Comparison of ENCODE assay signal across 24 mouse cellular contexts in the genomic region with DNA sequence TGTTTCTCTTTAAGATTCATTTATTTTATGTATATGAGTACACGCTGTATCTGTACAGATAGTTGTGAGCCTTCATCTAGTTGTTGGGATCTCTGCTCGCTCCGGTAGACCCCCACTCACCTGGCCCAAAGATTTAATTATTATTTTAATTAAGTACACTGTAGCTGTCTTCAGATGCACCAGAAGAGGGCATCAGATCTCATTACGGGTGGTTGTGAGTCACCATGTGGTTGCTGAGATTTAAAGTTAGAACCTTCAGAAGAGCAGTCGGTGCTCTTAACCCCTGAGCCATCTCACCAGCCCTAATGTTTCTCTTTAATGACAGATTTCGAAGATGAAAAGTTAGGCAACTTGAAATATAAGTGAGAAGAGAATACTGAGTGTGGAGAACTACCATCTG. TPM values are rescaled to one million over a fixed set of nuclear protein-coding genes. Genes with fewer than 3 reads are reported as not detected.
DNase-seq lines count a peak whose midpoint lies in the region; ATAC-seq and TF ChIP-seq lines count a peak whose summit lies in the region.
"Had no signal": no experiment of that assay in that cellular context is flagged by ENCODE, and none has a peak within 500 bp of the region (broad histone marks: within the 10 kb centered on the region; RNA-seq: fewer than 3 reads in every experiment).

No protein-coding gene starts in this region.

- H3K4me1 ChIP-seq in forebrain, postnatal 0 days (ENCODE audit: insufficient read depth): no peaks in the 10 kb centered on the region
- no peaks in the 10 kb centered on the region for H3K4me1 ChIP-seq in forebrain, embryonic 14.5 days (ENCODE audit: control insufficient read depth, insufficient read depth, low read length)
- H3K4me1 ChIP-seq in midbrain, embryonic 10.5 days: no peaks in the 10 kb centered on the region
- H3K4me1 ChIP-seq: embryonic facial prominence, embryonic 12.5 days; hindbrain, embryonic 15.5 days; limb, embryonic 10.5 days; lung, embryonic 15.5 days; midbrain, embryonic 12.5 days had no signal

- H3K9me3 ChIP-seq in forebrain, postnatal 0 days (ENCODE audit: low read length): no peaks in the 10 kb centered on the region
- H3K9me3 ChIP-seq in forebrain, embryonic 14.5 days (replicated peaks; ENCODE audit: control insufficient read depth, low read length): no peaks in the 10 kb centered on the region
- no peaks in the 10 kb centered on the region for H3K9me3 ChIP-seq in midbrain, embryonic 10.5 days (replicated peaks)
- H3K9me3 ChIP-seq: embryonic facial prominence, embryonic 12.5 days; G1E; hindbrain, embryonic 15.5 days; limb, embryonic 10.5 days; lung, embryonic 15.5 days; midbrain, embryonic 12.5 days had no signal

- H3K27ac ChIP-seq in forebrain, postnatal 0 days (ENCODE audit: low read depth, low read length): no peak overlapping the region
- H3K27ac ChIP-seq in forebrain, embryonic 14.5 days (ENCODE audit: low read depth, low read length): no peak overlapping the region
- no peak overlapping the region for H3K27ac ChIP-seq in layer of hippocampus, adult 2 months
- H3K27ac ChIP-seq in midbrain, embryonic 10.5 days (replicated peaks): no peak overlapping the region
- H3K27ac ChIP-seq: embryonic facial prominence, embryonic 12.5 days; hindbrain, embryonic 15.5 days; limb, embryonic 10.5 days; lung, embryonic 15.5 days; macrophage; midbrain, embryonic 12.5 days had no signal

- H3K4me2 ChIP-seq in forebrain, postnatal 0 days (ENCODE audit: low read depth): no peak overlapping the region
- H3K4me2 ChIP-seq in forebrain, embryonic 14.5 days (ENCODE audit: low read length): no peak overlapping the region
- H3K4me2 ChIP-seq: embryonic facial prominence, embryonic 12.5 days; hindbrain, embryonic 15.5 days; liver, embryonic 11.5 days; lung, embryonic 15.5 days; midbrain, embryonic 12.5 days had no signal

- WGBS in forebrain, postnatal 0 days: 89% methylated on average over 6 of the region's 6 CpGs
- 91% methylated on average over 6 of the region's 6 CpGs for WGBS in forebrain, embryonic 14.5 days
- WGBS in midbrain, embryonic 10.5 days: 91% methylated on average over 6 of the region's 6 CpGs

- peaks cover 32% of the 10 kb centered on the region for H3K36me3 ChIP-seq in forebrain, postnatal 0 days (ENCODE audit: insufficient read depth)
- H3K36me3 ChIP-seq in forebrain, embryonic 14.5 days (ENCODE audit: control insufficient read depth, insufficient read depth, low read length): peaks cover 30% of the 10 kb centered on the region
- H3K36me3 ChIP-seq in midbrain, embryonic 10.5 days: peaks cover 77% of the 10 kb centered on the region
- H3K36me3 ChIP-seq: G1E had no signal

- ATAC-seq in forebrain, postnatal 0 days: no peak
- ATAC-seq in forebrain, embryonic 14.5 days: no peak
- peak; percentile 47 for ATAC-seq in CD4-positive, CD25-positive, alpha-beta regulatory T cell, adult 4 months

- no peak overlapping the region for H3K4me3 ChIP-seq in forebrain, postnatal 0 days (ENCODE audit: low read depth, low read length)
- H3K4me3 ChIP-seq in forebrain, embryonic 14.5 days (ENCODE audit: low read depth, low read length): no peak overlapping the region
- no peak overlapping the region for H3K4me3 ChIP-seq in layer of hippocampus, adult 2 months
- H3K4me3 ChIP-seq in midbrain, embryonic 10.5 days: no peak overlapping the region
- H3K4me3 ChIP-seq: embryonic facial prominence, embryonic 12.5 days; hindbrain, embryonic 15.5 days; limb, embryonic 10.5 days; lung, embryonic 15.5 days; midbrain, embryonic 12.5 days; myocyte had no signal

- TF ChIP-seq CTCF in forebrain, postnatal 0 days (IDR thresholded peaks at IDR 0.05; ENCODE audit: low read depth): 0 out of 2 replicates have a peak, but pooled peaks have one; percentile 11
- TF ChIP-seq CTCF in layer of hippocampus, adult 2 months (conservative IDR thresholded peaks at IDR 0.05): peak; percentile 60

- no peak for DNase-seq in forebrain, postnatal 0 days
- DNase-seq in forebrain, embryonic 14.5 days (ENCODE audit: low spot score): no peak
- no peak for DNase-seq in layer of hippocampus, adult 2 months (ENCODE audit: low spot score in 2 of 2)
- DNase-seq in layer of hippocampus, postnatal 10 days (ENCODE audit: low spot score in 2 of 2): no peak
- peak; percentile 39 for DNase-seq in naive thymus-derived CD4-positive, alpha-beta T cell, adult 2 months (ENCODE audit: low read depth)
- DNase-seq in cerebellum, postnatal 10 days: no peak
- no peak for DNase-seq in midbrain, embryonic 10.5 days (ENCODE audit: low spot score)
- DNase-seq: adrenal gland, postnatal 10 days; B cell, adult 2 months; cerebellum, adult 11-12 months; gastrocnemius, postnatal 10 days; heart, postnatal 14 days; kidney, adult 8-10 months; thymus, adult 2 months had no signal

- H3K9ac ChIP-seq in forebrain, postnatal 0 days: no peak overlapping the region
- no peak overlapping the region for H3K9ac ChIP-seq in forebrain, embryonic 14.5 days (ENCODE audit: low read length)
- H3K9ac ChIP-seq: embryonic facial prominence, embryonic 12.5 days; hindbrain, embryonic 15.5 days; lung, embryonic 15.5 days; midbrain, embryonic 12.5 days had no signal

- no peaks in the 10 kb centered on the region for H3K27me3 ChIP-seq in forebrain, postnatal 0 days (ENCODE audit: insufficient read depth, low read length)
- no peaks in the 10 kb centered on the region for H3K27me3 ChIP-seq in forebrain, embryonic 14.5 days (replicated peaks; ENCODE audit: control insufficient read depth, insufficient read depth, low read length)
- H3K27me3 ChIP-seq in midbrain, embryonic 10.5 days (ENCODE audit: low read depth, poor library complexity, severe bottlenecking): no peaks in the 10 kb centered on the region
- H3K27me3 ChIP-seq: embryonic facial prominence, embryonic 12.5 days; hindbrain, embryonic 15.5 days; lung, embryonic 15.5 days; midbrain, embryonic 12.5 days had no signal

RNA-seq across cellular contexts. Expression of a gene that starts 36.8 kb away (rescaled TPM):
- 24.7 and 32.5 TPM in 2 replicates for total RNA-seq in forebrain, postnatal 0 days (2014; rRNA removed)
- 8.8 and 12.4 TPM in 2 replicates for polyA plus RNA-seq in forebrain, postnatal 0 days (2015; fragmentation: Nextera tagmentation; extraction: Ambion mirVana)
- polyA plus RNA-seq in forebrain, embryonic 14.5 days (2014; fragmentation: Nextera tagmentation; extraction: Ambion mirVana): 20.9 and 21.0 TPM in 2 replicates
- total RNA-seq in layer of hippocampus, adult 2 months (2021): 10 to 100 TPM; 64.2 to 64.5 TPM
- 100 to 1,000 TPM in 1 of 2 experiments, 10 to 100 TPM in 1; 89.5 to 103 TPM for total RNA-seq in layer of hippocampus, postnatal 10 days (2021)
- 1 to 10 TPM; 3.5 to 4.2 TPM for polyA plus RNA-seq in CD4-positive, CD25-positive, alpha-beta regulatory T cell, adult 4 months (2017; shearing (Covaris generic))
- polyA plus RNA-seq in midbrain, embryonic 10.5 days (2016; fragmentation: Nextera tagmentation; extraction: Ambion mirVana): 19.9 and 21.7 TPM in 2 replicates
- polyA plus RNA-seq: G1E had no signal
